Mouse (Mus musculus) embryonic facial prominence, embryonic 14.5 days (tissue): Measurements from ENCODE around the gene Fto. TPM values are rescaled to one million over a fixed set of nuclear protein-coding genes. Genes with fewer than 3 reads are reported as not detected.

Experiments used
- ATAC-seq: fragments of 200-750 bp; cut with Nextera tagmentation; 2 replicates; pipeline ENCODE4 v1.8.0; 2017; ENCODE audit warnings: low read depth, moderate number of reproducible peaks, moderate TSS enrichment
- DNase-seq: peaks from one replicate; pipeline ENCODE4 v3.0.0-alpha.2; 2015; ENCODE audit warnings: low spot score
- H3K27ac ChIP-seq: fragments of 300-500 bp; sonication (generic); replicated peaks from 2 replicates; pipeline ENCODE4 v1.5.1; 2014; ENCODE audit warnings: low read depth, mild to moderate bottlenecking, low read length, moderate library complexity
- H3K27me3 ChIP-seq: fragments of 300-500 bp; sonication (generic); replicated peaks from 2 replicates; pipeline ENCODE4 v1.6.1; 2014; ENCODE audit warnings: low read length; ENCODE audit not compliant: control insufficient read depth, insufficient read depth
- H3K36me3 ChIP-seq: fragments of 300-500 bp; sonication (generic); 2 replicates; pipeline ENCODE4 v1.6.1; 2014; ENCODE audit warnings: low read length, mixed read lengths; ENCODE audit not compliant: control insufficient read depth, insufficient read depth
- H3K4me1 ChIP-seq: fragments of 300-500 bp; sonication (generic); 2 replicates; pipeline ENCODE4 v1.6.1; 2014; ENCODE audit warnings: antibody characterized with exemption, low read length; ENCODE audit not compliant: control insufficient read depth, insufficient read depth
- H3K4me2 ChIP-seq: fragments of 300-500 bp; sonication (generic); 2 replicates; pipeline ENCODE4 v1.6.1; 2014; ENCODE audit warnings: low read depth, mild to moderate bottlenecking, low read length, moderate library complexity, mixed read lengths
- H3K4me3 ChIP-seq: fragments of 300-500 bp; sonication (generic); 2 replicates; pipeline ENCODE4 v1.5.1; 2014; ENCODE audit warnings: low read depth, mild to moderate bottlenecking, low read length
- H3K9ac ChIP-seq: fragments of 300-500 bp; sonication (generic); 2 replicates; pipeline ENCODE4 v1.6.1; 2014; ENCODE audit warnings: low read depth, mild to moderate bottlenecking, low read length, moderate library complexity, mixed read lengths
- H3K9me3 ChIP-seq: fragments of 300-500 bp; sonication (generic); 2 replicates; pipeline ENCODE4 v1.6.1; 2016; ENCODE audit warnings: low read length; ENCODE audit not compliant: control insufficient read depth
- WGBS: fragments of 180-500 bp; shearing (Covaris S2); extraction: QIAGEN DNeasy Blood & Tissue Kit; methylation state at CpG from one replicate; pipeline ENCODE4 v1.1.7; 2014; 5-methylcytosine and 5-hydroxymethylcytosine counted together
- polyA plus RNA-seq: library from polyadenylated mRNA; unstranded; fragments of >200 nt; fragmentation: Nextera tagmentation; extraction: Ambion mirVana; gene quantifications from 2 replicates; pipeline ENCODE4 v1.2.1, GENCODE M21; 2014

Fto gene
- polyA plus RNA-seq, 1 experiment from 2014 or later = 107 TPM

DNA sequence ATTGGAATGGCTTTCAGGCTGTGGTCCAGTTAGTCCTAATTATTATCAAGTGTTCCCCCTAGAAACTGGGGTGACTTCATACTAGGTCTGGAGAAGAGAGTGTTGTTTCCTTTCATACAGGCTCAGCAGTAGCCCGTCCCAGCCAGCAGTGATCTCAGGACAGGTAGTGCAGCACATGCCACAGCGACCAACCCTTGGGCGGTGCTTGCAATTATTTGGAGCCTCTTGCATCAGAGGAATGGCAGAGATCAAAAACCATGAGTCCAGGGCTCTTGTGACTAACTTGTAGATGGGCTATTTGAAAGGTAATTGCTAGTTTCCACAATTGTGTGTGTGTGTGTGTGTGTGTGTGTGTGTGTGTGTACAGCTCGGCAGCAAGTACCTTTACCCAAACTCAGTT lies 247.9 kb downstream of the Fto start:
- Histone ChIP-seq H3K9ac (no peak overlapping the region), H3K36me3 (no peaks in the 10 kb centered on the region), H3K4me3 (no peak overlapping the region), H3K27me3 (no peaks in the 10 kb centered on the region), H3K9me3 (no peaks in the 10 kb centered on the region), H3K4me2 (no peak overlapping the region), H3K4me1 (peaks cover 29% of the 10 kb centered on the region), H3K27ac (no peak overlapping the region)
- ATAC-seq (no peak), DNase-seq (no peak)
- WGBS = 81% methylated on average over 4 of the region's 4 CpGs

DNA sequence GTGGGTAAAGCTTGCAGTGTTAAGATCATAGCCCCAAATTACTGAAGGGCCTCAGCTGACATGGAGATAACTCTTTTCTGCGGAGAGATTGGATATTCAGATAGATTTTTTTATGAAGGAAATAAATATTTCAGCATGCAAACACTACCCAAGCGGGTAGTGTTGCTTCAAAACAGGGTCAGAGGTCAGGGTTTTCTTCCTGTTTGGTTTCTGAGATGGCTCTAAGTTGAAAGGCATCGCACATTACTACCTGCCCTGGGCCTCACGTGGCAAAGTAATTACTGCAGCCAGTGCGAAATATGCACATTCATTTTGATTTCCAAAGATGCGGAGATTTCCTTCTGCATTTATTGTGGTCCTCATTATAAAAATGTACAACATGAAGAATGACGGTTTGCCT lies 249.3 kb downstream of the Fto start:
- H3K4me1 ChIP-seq = peaks cover 38% of the 10 kb centered on the region
- H3K4me2 ChIP-seq = no peak overlapping the region
- 52% methylated on average over 7 of the region's 7 CpGs for WGBS
- H3K9me3 ChIP-seq = no peaks in the 10 kb centered on the region
- no peak overlapping the region for H3K9ac ChIP-seq
- H3K36me3 ChIP-seq = no peaks in the 10 kb centered on the region
- DNase-seq (no peak), ATAC-seq (no peak)
- no peaks in the 10 kb centered on the region for H3K27me3 ChIP-seq
- no peak overlapping the region for H3K4me3 ChIP-seq
- no peak overlapping the region for H3K27ac ChIP-seq

DNA sequence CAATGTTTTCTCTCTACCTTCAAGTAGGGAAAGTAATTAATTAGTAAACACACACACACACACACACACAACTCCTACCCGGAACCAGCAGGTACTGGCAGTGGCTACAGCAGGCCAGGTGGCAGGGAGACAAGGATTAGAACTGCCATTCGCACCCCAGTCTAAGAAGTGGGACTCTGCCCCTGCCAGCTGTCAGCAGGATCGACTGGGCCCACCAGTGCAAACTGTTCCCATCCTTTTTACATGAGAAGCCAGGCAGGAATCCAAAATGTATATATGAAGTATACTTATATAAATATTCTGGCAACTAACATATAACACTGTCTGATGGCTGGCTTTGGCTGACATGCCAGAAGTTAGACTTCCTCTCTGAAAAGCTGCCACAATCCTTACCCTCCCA lies 250.0 kb downstream of the Fto start:
- H3K4me3 ChIP-seq = no peak overlapping the region
- no peak overlapping the region for H3K27ac ChIP-seq
- H3K36me3 ChIP-seq = no peaks in the 10 kb centered on the region
- H3K27me3 ChIP-seq = no peaks in the 10 kb centered on the region
- no peaks in the 10 kb centered on the region for H3K9me3 ChIP-seq
- no peak overlapping the region for H3K4me2 ChIP-seq
- 66% methylated on average over 3 of the region's 3 CpGs for WGBS
- ATAC-seq (no peak), DNase-seq (no peak)
- no peak overlapping the region for H3K9ac ChIP-seq
- peaks cover 42% of the 10 kb centered on the region for H3K4me1 ChIP-seq

DNA sequence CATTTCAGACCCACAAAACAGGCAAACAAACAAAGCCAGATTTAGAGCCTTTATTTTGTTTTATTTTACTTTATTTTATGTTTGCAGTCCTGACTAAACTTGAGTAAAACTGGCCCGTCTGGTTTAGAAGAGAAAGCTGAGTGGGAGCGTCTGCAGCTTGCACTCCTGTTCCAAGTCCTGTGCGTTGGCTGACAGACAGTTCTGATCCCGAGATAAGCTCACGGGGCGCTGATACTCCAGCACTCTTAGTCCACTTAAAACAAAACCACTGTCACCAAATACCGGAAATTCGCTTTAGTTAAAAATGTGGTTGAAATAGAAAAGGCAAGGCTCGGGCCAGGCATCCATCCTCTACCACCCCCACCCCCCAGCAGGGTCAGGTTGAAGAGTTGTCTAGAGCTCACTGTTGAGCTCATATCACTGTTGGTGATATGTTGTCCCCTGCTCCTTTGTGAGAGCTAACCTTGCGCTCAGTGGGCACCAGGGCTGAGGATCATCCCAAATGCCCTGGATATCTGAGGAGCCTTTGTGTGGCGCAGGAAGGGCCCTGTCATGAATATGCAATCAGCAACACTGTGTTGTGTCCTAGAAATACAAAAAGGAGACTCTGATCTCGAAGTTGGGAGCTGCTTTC lies 252.7 kb downstream of the Fto start:
- H3K36me3 ChIP-seq = no peaks in the 10 kb centered on the region
- WGBS = 32% methylated on average over 12 of the region's 12 CpGs
- ATAC-seq (no peak), DNase-seq (peak; percentile 87)
- no peak overlapping the region; the same call in 1 of the 2 replicates for H3K27ac ChIP-seq
- H3K4me3 ChIP-seq = no peak overlapping the region
- H3K9me3 ChIP-seq = no peaks in the 10 kb centered on the region
- H3K4me1 ChIP-seq = peaks cover 53% of the 10 kb centered on the region
- H3K4me2 ChIP-seq = no peak overlapping the region
- H3K27me3 ChIP-seq = no peaks in the 10 kb centered on the region
- H3K9ac ChIP-seq = no peak overlapping the region

DNA sequence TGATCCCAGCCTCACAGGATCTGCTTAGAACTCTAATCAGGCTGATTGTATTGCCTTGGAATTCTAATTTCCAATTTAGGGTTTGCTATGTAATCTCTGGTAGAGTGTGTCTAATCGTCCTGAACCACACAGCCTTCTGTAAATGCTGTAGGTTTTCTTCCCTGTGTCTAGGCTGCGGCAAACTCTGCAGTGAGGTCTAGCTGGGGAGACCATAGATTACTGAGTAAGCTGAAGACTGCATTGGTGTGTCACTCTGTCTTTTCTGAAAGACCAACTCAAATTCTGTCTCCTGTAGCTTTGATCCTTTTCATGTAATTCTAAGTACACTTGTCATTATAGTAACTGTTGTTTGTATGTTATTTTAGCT lies 253.2 kb downstream of the Fto start:
- Histone ChIP-seq H3K27ac (no peak overlapping the region), H3K9me3 (no peaks in the 10 kb centered on the region), H3K4me2 (no peak overlapping the region), H3K4me1 (peaks cover 53% of the 10 kb centered on the region), H3K9ac (no peak overlapping the region), H3K36me3 (no peaks in the 10 kb centered on the region), H3K4me3 (no peak overlapping the region), H3K27me3 (no peaks in the 10 kb centered on the region)
- no peak for ATAC-seq
- WGBS = 33% methylated on average over 2 of the region's 2 CpGs
- DNase-seq = no peak

DNA sequence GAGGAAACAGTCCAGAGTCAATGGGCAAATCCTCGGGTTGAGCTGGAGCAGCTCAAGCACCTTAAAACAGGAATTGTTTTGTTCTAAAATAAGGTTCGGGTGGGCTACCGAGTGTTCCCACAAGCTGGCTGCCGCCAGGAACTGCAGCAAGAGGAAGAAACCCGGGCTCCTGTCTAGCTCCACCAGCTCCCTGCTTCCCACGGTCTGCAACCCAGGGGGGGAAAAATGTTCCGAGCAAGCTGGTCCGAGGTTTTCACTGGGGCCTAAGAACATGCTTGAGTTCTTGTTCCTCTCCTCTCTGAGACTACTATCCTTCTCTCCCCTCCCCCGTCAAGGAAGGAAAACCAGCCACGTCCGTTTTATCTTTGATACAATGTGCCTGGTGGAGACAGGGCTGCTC lies 256.5 kb downstream of the Fto start:
- Histone ChIP-seq H3K27ac (0 out of 2 replicates have a peak overlapping the region, but pooled peaks have one; percentile 34), H3K4me2 (peak overlapping the region; percentile 18; the same call in 1 of the 2 replicates), H3K9ac (no peak overlapping the region), H3K36me3 (no peaks in the 10 kb centered on the region), H3K4me3 (no peak overlapping the region), H3K4me1 (peaks cover 56% of the 10 kb centered on the region), H3K27me3 (no peaks in the 10 kb centered on the region), H3K9me3 (no peaks in the 10 kb centered on the region)
- WGBS = 28% methylated on average over 11 of the region's 11 CpGs
- ATAC-seq = no peak
- no peak for DNase-seq

DNA sequence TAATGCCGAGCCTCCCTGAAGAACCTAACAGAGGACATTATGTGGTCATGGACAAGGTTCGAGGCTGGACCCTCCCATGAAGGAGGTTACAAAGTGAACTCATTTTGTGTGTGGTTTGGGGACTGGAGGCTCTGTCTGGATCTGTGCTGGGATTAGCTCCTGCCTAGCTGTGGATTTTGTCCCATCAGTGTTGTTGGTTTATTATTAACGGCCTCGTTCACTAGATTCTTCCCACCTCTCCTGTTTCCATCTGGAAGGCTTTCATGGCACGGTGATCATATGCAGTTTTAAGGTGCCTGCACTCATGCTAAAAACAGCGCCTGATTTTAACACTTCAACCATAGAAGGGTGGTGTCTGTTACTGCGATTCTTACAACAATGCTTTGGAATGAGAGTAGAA lies 257.5 kb downstream of the Fto start:
- no peak for ATAC-seq
- peaks cover 56% of the 10 kb centered on the region for H3K4me1 ChIP-seq
- H3K36me3 ChIP-seq = no peaks in the 10 kb centered on the region
- H3K4me2 ChIP-seq = no peak overlapping the region
- no peak overlapping the region for H3K4me3 ChIP-seq
- no peaks in the 10 kb centered on the region for H3K27me3 ChIP-seq
- no peak for DNase-seq
- H3K9ac ChIP-seq = no peak overlapping the region
- no peak overlapping the region for H3K27ac ChIP-seq
- 80% methylated on average over 7 of the region's 7 CpGs for WGBS
- no peaks in the 10 kb centered on the region for H3K9me3 ChIP-seq

DNA sequence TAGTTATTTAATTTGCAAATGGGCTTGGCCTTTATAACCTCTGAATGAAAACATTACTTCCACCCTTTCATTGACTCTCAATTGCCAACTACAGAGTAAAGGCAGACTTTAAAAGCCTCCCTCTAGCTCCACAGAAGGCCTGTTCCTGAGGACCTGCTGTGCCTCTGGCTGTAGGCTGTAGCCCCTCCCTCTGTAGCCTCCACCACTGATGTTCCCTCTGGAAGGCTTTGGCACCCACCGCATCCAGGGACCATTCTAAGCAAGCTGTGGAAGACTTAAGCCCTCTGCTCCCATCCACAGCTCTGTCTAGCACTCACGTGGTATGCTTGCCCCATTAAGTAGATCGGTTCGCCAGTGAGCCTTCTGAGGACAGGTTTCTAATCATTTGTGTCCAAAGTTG lies 258.7 kb downstream of the Fto start:
- ATAC-seq (no peak), DNase-seq (no peak)
- H3K4me1 ChIP-seq = peaks cover 58% of the 10 kb centered on the region
- H3K27ac ChIP-seq = no peak overlapping the region
- no peak overlapping the region for H3K9ac ChIP-seq
- no peak overlapping the region for H3K4me2 ChIP-seq
- H3K9me3 ChIP-seq = no peaks in the 10 kb centered on the region
- WGBS = 60% methylated on average over 4 of the region's 4 CpGs
- H3K4me3 ChIP-seq = no peak overlapping the region
- H3K27me3 ChIP-seq = no peaks in the 10 kb centered on the region
- no peaks in the 10 kb centered on the region for H3K36me3 ChIP-seq

DNA sequence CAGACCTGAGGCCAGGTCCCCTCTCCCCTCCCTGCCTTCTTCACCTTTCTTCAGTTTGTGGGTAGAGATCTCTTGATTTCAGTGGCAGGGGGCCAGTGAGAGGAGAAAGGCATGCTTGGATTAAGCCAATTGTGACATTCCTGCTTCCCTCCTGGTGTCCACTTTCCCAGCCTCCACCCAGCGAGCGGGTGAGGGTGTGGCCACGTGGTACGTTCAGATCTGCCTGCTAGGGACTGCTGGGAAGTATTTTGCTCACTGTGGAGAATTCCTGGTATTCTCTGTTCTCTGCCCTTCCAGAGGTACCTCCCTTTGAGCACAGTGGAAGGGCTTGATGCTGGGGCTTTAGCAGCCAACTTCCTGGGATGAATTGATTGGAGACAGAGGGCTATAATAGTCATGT lies 259.3 kb downstream of the Fto start:
- 31% methylated on average over 4 of the region's 4 CpGs for WGBS
- Histone ChIP-seq H3K4me3 (no peak overlapping the region), H3K27me3 (no peaks in the 10 kb centered on the region), H3K9me3 (no peaks in the 10 kb centered on the region), H3K9ac (no peak overlapping the region), H3K4me2 (no peak overlapping the region), H3K4me1 (peaks cover 57% of the 10 kb centered on the region), H3K36me3 (no peaks in the 10 kb centered on the region), H3K27ac (no peak overlapping the region)
- ATAC-seq (no peak), DNase-seq (no peak)
